Mouse (Mus musculus): Measurements from ENCODE around the gene Lpar5.

- TF ChIP-seq POLR2A (IDR thresholded peaks at IDR 0.05; ENCODE audit: insufficient read depth, low read length) (peak; percentile 10), EP300 (IDR thresholded peaks at IDR 0.05; ENCODE audit: insufficient read depth, low read depth, low read length) (0 out of 2 replicates have a peak, but pooled peaks have one; percentile 27)
Measured at GRCm38 (mm10) chr6:125049678-125050077, 18.0 kb upstream of the Lpar5 start, which contains the start of gene Acrbp.
